Mouse (Mus musculus): ENCODE measurements around the gene Gm973. TPM values are rescaled to one million over a fixed set of nuclear protein-coding genes. Genes with fewer than 3 reads are reported as not detected.

Gene Gm973
- polyA plus RNA-seq, 1 experiment: not detected

- H3K27me3 ChIP-seq (ENCODE audit: control insufficient read depth, insufficient read depth, insufficient read length): no peaks in the 10 kb centered on the region
- TF ChIP-seq MAX (IDR thresholded peaks at IDR 0.05) (no peak), CTCF (IDR thresholded peaks at IDR 0.05; ENCODE audit: control insufficient read depth, insufficient read depth, insufficient read length) (no peak), FOSL1 (IDR thresholded peaks at IDR 0.05; ENCODE audit: insufficient read depth, low read length, poor library complexity, severe bottlenecking) (no peak), CEBPB (IDR thresholded peaks at IDR 0.05; ENCODE audit: low read depth) (no peak), MYOD1 (IDR thresholded peaks at IDR 0.05; ENCODE audit: control insufficient read depth, insufficient read length, low read depth) (no peak), MYOG (IDR thresholded peaks at IDR 0.05; ENCODE audit: control insufficient read depth, extremely low read depth, insufficient read length) (no peak), USF1 (IDR thresholded peaks at IDR 0.05; ENCODE audit: low read depth) (no peak)
Observed at GRCm38 (mm10) chr1:59653243-59653911, 137.3 kb downstream of the Gm973 start.

DNA sequence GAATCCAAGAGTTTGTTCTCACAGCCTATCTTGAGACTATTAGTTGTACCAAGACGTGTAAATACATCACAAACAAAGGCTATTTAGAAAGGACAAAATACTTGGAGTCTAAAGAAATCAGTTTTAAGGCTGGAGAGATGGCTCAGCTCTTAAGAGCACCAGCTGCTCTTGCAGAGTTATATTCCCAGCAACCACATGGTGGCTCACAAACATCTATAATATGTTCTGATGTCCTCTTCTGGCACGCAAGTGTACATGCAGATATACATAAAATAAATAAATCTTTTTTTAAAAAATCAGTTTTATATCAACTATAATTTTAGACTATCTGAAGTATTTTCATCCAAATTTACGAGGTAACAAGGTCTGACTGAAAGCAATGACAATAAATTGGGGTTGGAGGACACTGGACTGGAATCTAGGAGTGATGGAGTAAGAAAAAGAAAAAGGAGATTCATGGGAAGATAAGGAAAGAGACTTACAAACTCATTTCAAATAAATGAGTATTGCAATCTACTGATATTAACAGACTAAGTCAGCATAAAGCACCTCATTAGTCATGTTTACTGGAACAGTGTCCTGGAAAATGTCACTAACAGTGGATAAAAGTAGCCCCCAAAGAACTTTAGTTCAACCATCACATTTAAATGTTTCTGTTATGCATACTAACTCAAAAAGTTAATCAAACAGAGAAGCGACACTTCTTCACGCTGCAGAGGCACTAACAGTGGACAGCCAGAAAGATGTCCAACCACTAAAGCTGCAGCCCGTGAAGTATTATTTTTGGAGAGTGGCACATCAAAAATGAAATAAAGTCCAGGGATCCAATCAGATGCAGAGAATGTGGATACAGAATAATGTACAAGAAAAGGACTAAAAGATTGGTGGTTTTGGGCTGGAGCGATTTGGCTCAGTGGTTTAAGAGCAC lies 140.4 kb downstream of the Gm973 start:
- no peak overlapping the region for H3ac ChIP-seq (ENCODE audit: control insufficient read depth, insufficient read length, low read depth)
- TF ChIP-seq USF1 (IDR thresholded peaks at IDR 0.05; ENCODE audit: low read depth) (no peak), CTCF (IDR thresholded peaks at IDR 0.05; ENCODE audit: control insufficient read depth, insufficient read depth, insufficient read length) (no peak), MYOG (IDR thresholded peaks at IDR 0.05; ENCODE audit: control insufficient read depth, extremely low read depth, insufficient read length) (no peak)
- H3K36me3 ChIP-seq (ENCODE audit: control insufficient read depth, insufficient read depth): peaks cover 34% of the 10 kb centered on the region
- no peak overlapping the region for H3K4me3 ChIP-seq (ENCODE audit: insufficient read depth, poor library complexity, severe bottlenecking)
- peaks cover 50% of the 10 kb centered on the region for H3K79me3 ChIP-seq (ENCODE audit: low read depth)
- H3K79me2 ChIP-seq (ENCODE audit: control insufficient read depth, insufficient read depth): peaks cover 77% of the 10 kb centered on the region
- H3K27me3 ChIP-seq (ENCODE audit: control insufficient read depth, insufficient read depth, insufficient read length): no peaks in the 10 kb centered on the region

More at GRCm38 (mm10) chr1:59653243-59653911, 137.3 kb downstream of the Gm973 start:
- Histone ChIP-seq H3K79me3 (ENCODE audit: low read depth) (peaks cover 23% of the 10 kb centered on the region), H3K79me2 (ENCODE audit: control insufficient read depth, insufficient read depth) (peaks cover 46% of the 10 kb centered on the region), H3ac (ENCODE audit: control insufficient read depth, insufficient read length, low read depth) (no peak overlapping the region), H3K4me3 (ENCODE audit: insufficient read depth, poor library complexity, severe bottlenecking) (no peak overlapping the region), H3K36me3 (ENCODE audit: control insufficient read depth, insufficient read depth) (peaks cover 52% of the 10 kb centered on the region)

GRCm38 (mm10) chr1:59663456-59664135 lies 147.5 kb downstream of the Gm973 start:
- Histone ChIP-seq H3K4me3 (ENCODE audit: insufficient read depth, poor library complexity, severe bottlenecking) (no peak overlapping the region), H3K36me3 (ENCODE audit: control insufficient read depth, insufficient read depth) (peaks cover 16% of the 10 kb centered on the region), H3K79me3 (ENCODE audit: low read depth) (peaks cover 86% of the 10 kb centered on the region), H3K27me3 (ENCODE audit: control insufficient read depth, insufficient read depth, insufficient read length) (no peaks in the 10 kb centered on the region), H3ac (ENCODE audit: control insufficient read depth, insufficient read length, low read depth) (no peak overlapping the region), H3K79me2 (ENCODE audit: control insufficient read depth, insufficient read depth) (peaks cover 100% of the 10 kb centered on the region)
- TF ChIP-seq MAX (IDR thresholded peaks at IDR 0.05): no peak
- TF ChIP-seq USF1 (IDR thresholded peaks at IDR 0.05; ENCODE audit: low read depth): no peak
- TF ChIP-seq CTCF (IDR thresholded peaks at IDR 0.05; ENCODE audit: control insufficient read depth, insufficient read depth, insufficient read length): no peak
- TF ChIP-seq FOSL1 (IDR thresholded peaks at IDR 0.05; ENCODE audit: insufficient read depth, low read length, poor library complexity, severe bottlenecking): no peak
- TF ChIP-seq MYOG (IDR thresholded peaks at IDR 0.05; ENCODE audit: control insufficient read depth, extremely low read depth, insufficient read length): no peak
- TF ChIP-seq CEBPB (IDR thresholded peaks at IDR 0.05; ENCODE audit: low read depth): no peak
- TF ChIP-seq MYOD1 (IDR thresholded peaks at IDR 0.05; ENCODE audit: control insufficient read depth, insufficient read length, low read depth): no peak

DNA sequence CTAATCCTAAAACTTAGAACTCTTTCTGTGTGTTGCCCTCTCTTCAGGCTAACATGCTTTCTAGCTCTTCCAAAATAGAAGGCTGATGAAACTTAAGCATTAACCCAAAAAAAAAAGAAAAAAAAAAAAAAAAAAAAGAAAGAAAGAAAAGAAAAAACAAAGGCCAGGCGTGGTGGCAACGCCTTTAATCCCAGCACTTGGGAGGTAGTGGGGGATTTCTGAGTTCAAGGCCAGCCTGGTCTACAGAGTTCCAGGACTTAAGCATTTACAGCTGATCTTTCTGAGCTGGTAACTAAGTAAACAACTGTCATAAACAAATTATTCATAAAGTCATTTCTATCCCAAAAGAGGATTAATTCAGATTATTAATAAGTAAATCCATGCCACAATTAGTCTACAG lies 152.8 kb downstream of the Gm973 start:
- Histone ChIP-seq H3K79me2 (ENCODE audit: control insufficient read depth, insufficient read depth) (peaks cover 90% of the 10 kb centered on the region), H3K4me3 (ENCODE audit: insufficient read depth, poor library complexity, severe bottlenecking) (no peak overlapping the region), H3K36me3 (ENCODE audit: control insufficient read depth, insufficient read depth) (peaks cover 11% of the 10 kb centered on the region), H3K27me3 (ENCODE audit: control insufficient read depth, insufficient read depth, insufficient read length) (no peaks in the 10 kb centered on the region), H3ac (ENCODE audit: control insufficient read depth, insufficient read length, low read depth) (no peak overlapping the region), H3K79me3 (ENCODE audit: low read depth) (peaks cover 77% of the 10 kb centered on the region)
- TF ChIP-seq MYOD1 (IDR thresholded peaks at IDR 0.05; ENCODE audit: control insufficient read depth, insufficient read length, low read depth) (no peak), USF1 (IDR thresholded peaks at IDR 0.05; ENCODE audit: low read depth) (no peak), MAX (IDR thresholded peaks at IDR 0.05) (no peak), MYOG (IDR thresholded peaks at IDR 0.05; ENCODE audit: control insufficient read depth, extremely low read depth, insufficient read length) (no peak)

- Histone ChIP-seq H3K4me3 (ENCODE audit: insufficient read depth, poor library complexity, severe bottlenecking) (peak overlapping the region; percentile 92), H3K79me2 (ENCODE audit: control insufficient read depth, insufficient read depth) (peaks cover 78% of the 10 kb centered on the region), H3ac (ENCODE audit: control insufficient read depth, insufficient read length, low read depth) (peak overlapping the region; percentile 97), H3K79me3 (ENCODE audit: low read depth) (peaks cover 67% of the 10 kb centered on the region), H3K27me3 (ENCODE audit: control insufficient read depth, insufficient read depth, insufficient read length) (no peaks in the 10 kb centered on the region), H3K36me3 (ENCODE audit: control insufficient read depth, insufficient read depth) (peaks cover 11% of the 10 kb centered on the region)
- TF ChIP-seq CTCF (IDR thresholded peaks at IDR 0.05; ENCODE audit: control insufficient read depth, insufficient read depth, insufficient read length): no peak
Observed at GRCm38 (mm10) chr1:59669962-59670630, 154.0 kb downstream of the Gm973 start.

Data from C2C12 (cell line).